Mouse (Mus musculus): ENCODE measurements around the gene Psen1. TPM values are rescaled to one million over a fixed set of nuclear protein-coding genes. Genes with fewer than 3 reads are reported as not detected.

Gene Psen1
- total and polyA plus RNA-seq, 3 experiments = 28.4 to 61.1 (median 45.8) TPM

GRCm38 (mm10) chr12:83742834-83743233 is 54.9 kb downstream of the Psen1 start:
- Histone ChIP-seq H3K79me2 (replicated peaks; ENCODE audit: control insufficient read depth, extremely low read depth, insufficient read depth, poor library complexity, severe bottlenecking) (no peaks in the 10 kb centered on the region), H3K27me3 (replicated peaks) (no peaks in the 10 kb centered on the region), H3K27ac (ENCODE audit: insufficient read depth, low read depth) (no peak overlapping the region), H3K36me3 (replicated peaks in 1 of 2; ENCODE audit: control insufficient read depth in 1 of 2, insufficient read depth in 1 of 2, low read length in 1 of 2) (peaks cover 0 to 2% of the 10 kb centered on the region in 2 experiments), H3K9ac (ENCODE audit: insufficient read depth, low read depth) (no peak overlapping the region), H3K4me1 (ENCODE audit: control insufficient read depth in 1 of 2, insufficient read depth in 2 of 2) (peaks cover 0 to 20% of the 10 kb centered on the region in 2 experiments; a peak in 1 of 4 replicates), H3K4me2 (ENCODE audit: insufficient read depth, low read depth, poor library complexity, severe bottlenecking) (no peak overlapping the region), H3K4me3 (replicated peaks in 1 of 3; ENCODE audit: low read depth in 2 of 3, low read length in 2 of 3, poor library complexity in 1 of 3) (no peak overlapping the region), H3K9me3 (replicated peaks; ENCODE audit: low read length) (no peaks in the 10 kb centered on the region)
- DNase-seq (ENCODE audit: extremely low read depth) = no peak
- dilution Hi-C loops (cut with MboI; ENCODE audit: extremely low pct_ligation_motif_present, extremely low pct_unique_long_range_greater_than_20kb, low sequenced_read_pairs) (no loop called here), in situ Hi-C loops (cut with MboI; ENCODE audit: low pct_ligation_motif_present, low pct_unique_long_range_greater_than_20kb, low sequenced_read_pairs) (no loop called here)
- TF ChIP-seq TBP (conservative IDR thresholded peaks at IDR 0.05; ENCODE audit: low read depth, low read length) (no peak), CTCF (conservative IDR thresholded peaks at IDR 0.05 in 1 of 2, IDR thresholded peaks at IDR 0.05 in 1 of 2; ENCODE audit: low read depth in 2 of 2, low read length in 2 of 2) (no peak), MAFK (IDR thresholded peaks at IDR 0.05; ENCODE audit: insufficient replicate concordance, low read length) (no peak), ZMIZ1 (IDR thresholded peaks at IDR 0.05; ENCODE audit: low read depth, low read length) (no peak), POLR2A (IDR thresholded peaks at IDR 0.05; ENCODE audit: low read depth, low read length) (no peak), ELF1 (IDR thresholded peaks at IDR 0.05; ENCODE audit: low read depth, low read length) (no peak), USF1 (IDR thresholded peaks at IDR 0.05; ENCODE audit: low read depth, low read length) (no peak), ETS1 (conservative IDR thresholded peaks at IDR 0.05; ENCODE audit: low read depth, low read length) (no peak), NELFE (IDR thresholded peaks at IDR 0.05; ENCODE audit: low read depth, low read length) (no peak), POLR2AphosphoS2 (IDR thresholded peaks at IDR 0.05; ENCODE audit: low read depth, low read length) (no peak), SIN3A (IDR thresholded peaks at IDR 0.05; ENCODE audit: low read length) (no peak), IRF4 (IDR thresholded peaks at IDR 0.05; ENCODE audit: low read depth, low read length) (no peak), E2F4 (IDR thresholded peaks at IDR 0.05; ENCODE audit: insufficient replicate concordance, low read depth, low read length) (no peak), ZC3H11A (IDR thresholded peaks at IDR 0.05; ENCODE audit: low read depth, low read length) (no peak)

DNA sequence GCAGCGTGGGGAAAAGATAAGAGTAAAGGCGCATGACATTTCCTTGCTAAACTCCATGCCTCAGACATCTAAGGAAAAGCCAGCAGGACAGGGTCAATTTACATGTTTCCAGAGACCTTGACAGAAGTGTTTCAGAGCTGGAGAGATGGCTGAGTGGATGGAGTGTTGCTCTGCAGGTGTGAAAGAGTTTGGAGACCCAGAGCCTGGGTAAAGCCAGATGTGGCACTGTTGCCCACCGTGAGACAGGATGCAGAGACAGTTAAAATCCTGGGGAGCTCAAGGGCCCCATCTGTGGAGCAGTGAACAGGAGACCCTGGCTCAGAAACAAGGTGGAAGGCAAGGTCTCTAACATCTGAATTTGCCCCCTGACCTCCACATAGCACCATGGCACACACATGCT is 55.8 kb downstream of the Psen1 start:
- Histone ChIP-seq H3K9me3 (replicated peaks; ENCODE audit: low read length) (no peaks in the 10 kb centered on the region), H3K79me2 (replicated peaks; ENCODE audit: control insufficient read depth, extremely low read depth, insufficient read depth, poor library complexity, severe bottlenecking) (no peaks in the 10 kb centered on the region), H3K4me1 (ENCODE audit: control insufficient read depth in 1 of 2, insufficient read depth in 2 of 2) (peaks cover 0 to 11% of the 10 kb centered on the region in 2 experiments; a peak in 1 of 4 replicates), H3K36me3 (replicated peaks in 1 of 2; ENCODE audit: control insufficient read depth in 1 of 2, insufficient read depth in 1 of 2, low read length in 1 of 2) (no peaks in the 10 kb centered on the region), H3K4me2 (ENCODE audit: insufficient read depth, low read depth, poor library complexity, severe bottlenecking) (no peak overlapping the region), H3K27ac (ENCODE audit: insufficient read depth, low read depth) (no peak overlapping the region), H3K9ac (ENCODE audit: insufficient read depth, low read depth) (no peak overlapping the region), H3K4me3 (replicated peaks in 1 of 3; ENCODE audit: low read depth in 2 of 3, low read length in 2 of 3, poor library complexity in 1 of 3) (no peak overlapping the region), H3K27me3 (replicated peaks) (no peaks in the 10 kb centered on the region)
- dilution Hi-C loops (cut with MboI; ENCODE audit: extremely low pct_ligation_motif_present, extremely low pct_unique_long_range_greater_than_20kb, low sequenced_read_pairs) (no loop called here), in situ Hi-C loops (cut with MboI; ENCODE audit: low pct_ligation_motif_present, low pct_unique_long_range_greater_than_20kb, low sequenced_read_pairs) (no loop called here)
- DNase-seq (ENCODE audit: extremely low read depth) = no peak
- TF ChIP-seq POLR2A (IDR thresholded peaks at IDR 0.05; ENCODE audit: low read depth, low read length) (no peak), CHD1 (IDR thresholded peaks at IDR 0.05; ENCODE audit: low read depth, low read length) (no peak), JUND (conservative IDR thresholded peaks at IDR 0.05; ENCODE audit: low read depth, low read length) (no peak), SIN3A (IDR thresholded peaks at IDR 0.05; ENCODE audit: low read length) (no peak), MXI1 (IDR thresholded peaks at IDR 0.05; ENCODE audit: low read depth, low read length) (no peak), MEF2A (IDR thresholded peaks at IDR 0.05; ENCODE audit: borderline replicate concordance, low read depth, low read length) (no peak), POLR2AphosphoS2 (IDR thresholded peaks at IDR 0.05; ENCODE audit: low read depth, low read length) (no peak), RAD21 (IDR thresholded peaks at IDR 0.05; ENCODE audit: low read depth, low read length) (no peak), E2F4 (IDR thresholded peaks at IDR 0.05; ENCODE audit: insufficient replicate concordance, low read depth, low read length) (no peak), NRF1 (IDR thresholded peaks at IDR 0.05; ENCODE audit: low read depth, low read length) (no peak), RCOR1 (conservative IDR thresholded peaks at IDR 0.05; ENCODE audit: low read depth, low read length) (no peak), ZNF384 (IDR thresholded peaks at IDR 0.05; ENCODE audit: low read depth, low read length) (no peak), MYC (IDR thresholded peaks at IDR 0.05; ENCODE audit: low read depth, low read length) (no peak), SMC3 (IDR thresholded peaks at IDR 0.05; ENCODE audit: low read depth, low read length) (no peak)

Data from CH12.LX (cell line).